Mouse (Mus musculus): ENCODE data around the gene Psip1.
"Not testable (repeated sequence)": the region's sequence is repeated elsewhere in the genome, so short reads cannot be mapped to it uniquely, and the experiment has no call there.

Psip1 gene

DNA sequence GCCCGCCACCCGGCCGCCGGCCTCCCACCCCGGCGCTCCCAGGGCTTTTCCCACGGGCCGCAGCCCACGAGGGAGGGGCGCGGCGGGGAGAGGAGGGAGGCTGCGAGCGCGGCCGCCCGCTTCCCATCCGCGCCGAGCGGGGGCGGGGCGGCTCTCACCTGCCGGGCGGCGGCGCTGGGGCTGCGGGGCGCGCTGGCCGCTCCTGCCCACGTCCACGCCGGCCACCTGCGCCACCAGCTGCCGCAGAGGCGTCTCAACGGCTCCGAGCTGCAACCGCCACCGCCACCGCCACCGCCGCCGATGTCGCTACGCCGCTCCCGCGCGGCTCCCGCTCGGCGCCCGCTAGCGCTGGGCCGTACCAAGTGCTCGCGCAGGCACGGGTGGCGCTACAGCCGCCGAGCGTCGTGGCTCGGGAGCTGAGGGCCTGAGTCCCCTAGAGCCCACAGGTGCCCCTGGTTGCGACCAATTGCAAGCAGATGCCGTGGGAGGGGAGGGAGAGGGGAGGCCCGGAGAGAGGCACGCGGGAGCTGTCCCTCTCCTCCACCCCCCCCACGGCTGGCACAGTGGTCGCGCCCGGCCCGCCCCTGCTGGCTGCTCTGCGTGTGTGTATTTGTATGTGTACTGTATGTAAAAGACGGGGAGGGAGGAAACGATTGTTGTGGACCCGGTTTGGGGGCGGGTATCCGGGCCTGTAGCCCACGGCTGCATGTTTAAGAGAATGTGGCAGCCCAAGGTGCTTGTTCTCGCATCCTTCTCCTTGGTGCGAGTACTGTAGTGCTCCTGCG is at the start of gene Psip1:
Gene Psip1, minus strand, starts transcription at position 343 of the 785 bp plus-strand sequence.
- peak; percentile 88 to 89 for DNase-seq

GRCm38 (mm10) chr4:83534024-83534423 is 47.8 kb upstream of the Psip1 start:
- DNase-seq: no peak

GRCm38 (mm10) chr4:83533168-83533911 is 47.1 kb upstream of the Psip1 start:
- DNase-seq: no peak

GRCm38 (mm10) chr4:83530060-83530459 is 43.8 kb upstream of the Psip1 start:
- DNase-seq: not testable (repeated sequence)

GRCm38 (mm10) chr4:83527921-83528320 is 41.7 kb upstream of the Psip1 start:
- DNase-seq: peak in 1 of 2 experiments; percentile 43

DNA sequence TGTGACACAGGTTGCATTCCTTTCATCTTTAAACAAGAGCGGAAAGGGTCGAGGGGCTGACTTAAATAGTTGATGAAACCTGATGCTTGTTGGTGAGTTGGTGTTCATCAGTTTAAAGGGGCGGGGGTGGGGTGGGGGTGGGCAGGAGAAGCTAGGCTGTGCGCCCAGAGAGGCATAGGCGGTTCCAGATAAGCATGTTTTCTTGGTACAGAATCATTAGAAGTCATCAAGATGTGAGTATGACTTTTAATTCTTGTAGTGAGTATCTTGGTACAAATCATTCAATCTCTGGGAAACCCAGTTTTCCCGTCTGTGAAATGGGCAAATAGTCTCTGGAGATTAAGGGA is 40.7 kb upstream of the Psip1 start:
- DNase-seq: no peak

GRCm38 (mm10) chr4:83526270-83526987 is 40.2 kb upstream of the Psip1 start:
- no peak for DNase-seq

- DNase-seq: no peak
These were observed 39.4 kb upstream of the Psip1 start for GRCm38 (mm10) chr4:83525690-83526055.

DNA sequence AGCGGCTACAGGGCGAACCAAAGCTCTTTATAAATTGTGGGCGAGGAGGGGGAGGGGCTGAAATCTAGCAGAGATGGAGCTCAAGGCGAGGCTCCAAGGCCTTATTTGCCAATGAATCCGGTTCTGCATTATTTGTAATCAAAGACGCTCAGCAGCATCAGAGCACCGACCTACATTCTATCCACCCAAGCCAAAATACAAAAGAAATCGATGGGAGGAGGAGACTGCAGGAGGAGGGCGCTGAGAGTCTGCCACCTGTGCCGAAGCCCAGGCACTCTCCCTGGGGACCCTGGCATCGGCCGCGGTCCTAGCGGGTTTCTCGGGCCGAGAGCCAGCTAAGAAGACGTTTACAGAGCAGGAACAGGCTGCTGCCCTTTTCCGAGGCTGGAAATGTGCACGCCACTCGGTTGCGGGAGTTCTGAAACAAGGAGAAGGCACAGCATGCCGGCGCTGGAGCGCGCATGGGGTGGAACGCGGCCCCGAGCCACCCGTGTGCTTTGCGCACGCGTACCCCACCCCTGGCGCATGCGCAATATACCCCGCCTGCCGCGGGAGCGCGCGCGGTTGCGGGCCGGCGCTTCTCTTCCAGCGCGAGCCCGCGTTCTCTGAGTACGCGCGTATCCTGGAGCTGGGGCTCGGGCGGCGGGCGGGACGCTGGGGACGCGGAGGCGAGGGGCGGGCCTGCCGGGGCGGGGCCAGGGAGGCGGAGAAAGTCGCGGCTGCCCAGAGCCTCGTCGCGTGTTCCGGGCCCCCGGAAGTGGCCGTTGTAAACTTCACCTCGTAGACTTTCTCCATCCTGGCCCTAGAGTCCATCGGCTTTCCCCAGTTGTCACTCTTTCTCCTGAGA is 38.8 kb upstream of the Psip1 start, which contains the start of gene Ccdc171:
Gene Ccdc171, plus strand, starts transcription at position 703 of the 847 bp plus-strand sequence.
- DNase-seq: peak; percentile 97

DNA sequence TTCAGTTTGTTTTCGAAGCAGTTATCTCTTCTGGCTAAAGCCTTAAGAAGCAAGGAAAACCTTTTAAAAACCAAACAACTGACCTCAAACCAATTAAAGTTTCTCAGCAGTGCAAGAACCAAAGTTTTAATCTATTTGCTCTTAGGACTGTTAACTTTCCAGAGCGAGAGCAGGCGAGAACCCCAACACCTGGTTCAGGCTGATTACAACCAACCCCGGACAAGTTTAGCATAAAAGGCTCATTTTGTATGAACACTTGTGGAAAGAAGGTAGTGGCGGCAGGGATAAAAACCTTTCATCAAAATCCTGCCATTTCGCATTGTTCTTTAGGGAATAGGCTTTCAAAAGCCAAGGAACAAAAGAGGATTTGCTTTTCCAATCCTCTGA is 38.2 kb upstream of the Psip1 start:
- DNase-seq: no peak

- no peak for DNase-seq
These were observed 35.8 kb upstream of the Psip1 start for GRCm38 (mm10) chr4:83522066-83522465.

DNA sequence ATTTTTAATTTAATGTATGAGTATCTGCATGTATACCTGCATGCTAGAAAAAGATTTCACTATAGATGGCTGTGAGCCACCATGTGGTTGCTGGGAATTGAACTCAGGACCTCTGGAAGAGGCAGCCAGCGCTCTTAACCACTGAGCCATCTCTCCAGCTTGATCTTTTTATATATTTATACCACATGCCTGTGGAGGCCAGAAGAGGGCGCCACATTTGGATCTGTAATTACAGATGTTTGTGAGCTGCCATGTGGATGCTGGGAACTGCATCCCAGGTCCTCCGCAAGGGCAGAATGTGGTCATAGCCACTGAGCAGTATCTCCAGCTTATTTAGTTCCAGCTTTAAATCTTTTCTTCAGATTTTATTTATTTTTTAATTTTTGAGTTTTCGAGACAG is 34.0 kb upstream of the Psip1 start:
- DNase-seq: no peak

DNA sequence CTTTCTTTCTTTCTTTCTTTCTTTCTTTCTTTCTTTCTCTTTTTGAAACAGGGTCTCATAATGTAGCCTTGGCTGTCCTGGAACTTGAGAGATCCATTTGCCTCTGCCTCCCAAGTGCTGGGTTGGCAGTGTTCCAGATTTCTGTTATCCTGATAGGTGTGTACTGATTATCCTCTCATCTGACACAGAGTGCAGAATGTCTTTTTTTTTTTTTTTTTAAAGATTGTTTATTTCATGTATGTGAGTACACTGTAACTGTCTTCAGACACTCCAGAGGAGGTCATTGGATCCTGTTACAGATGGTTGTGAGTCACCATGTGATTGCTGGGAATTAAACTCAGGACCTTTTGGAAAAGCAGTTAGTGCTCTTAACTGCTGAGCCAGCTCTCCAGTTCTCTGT is 33.5 kb upstream of the Psip1 start:
- DNase-seq: no peak

GRCm38 (mm10) chr4:83519148-83519547 is 32.9 kb upstream of the Psip1 start:
- DNase-seq: no peak

DNA sequence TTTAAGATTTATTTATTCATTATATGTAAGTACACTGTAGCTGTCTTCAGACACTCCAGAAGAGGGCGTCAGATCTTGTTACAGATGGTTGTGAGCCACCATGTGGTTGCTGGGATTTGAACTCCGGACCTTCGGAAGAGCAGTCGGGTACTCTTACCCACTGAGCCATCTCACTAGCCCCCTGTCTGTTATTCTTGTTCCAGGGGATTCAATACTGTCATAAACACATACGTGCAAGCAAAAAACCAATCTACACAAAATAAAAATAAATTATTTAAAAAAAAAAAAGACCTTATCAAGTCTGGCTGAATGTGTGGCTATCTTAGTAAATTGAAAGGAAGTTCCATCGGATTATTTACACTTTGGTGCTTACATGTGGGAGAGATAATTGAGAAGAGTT is 29.9 kb upstream of the Psip1 start:
- not testable (repeated sequence) for DNase-seq

DNA sequence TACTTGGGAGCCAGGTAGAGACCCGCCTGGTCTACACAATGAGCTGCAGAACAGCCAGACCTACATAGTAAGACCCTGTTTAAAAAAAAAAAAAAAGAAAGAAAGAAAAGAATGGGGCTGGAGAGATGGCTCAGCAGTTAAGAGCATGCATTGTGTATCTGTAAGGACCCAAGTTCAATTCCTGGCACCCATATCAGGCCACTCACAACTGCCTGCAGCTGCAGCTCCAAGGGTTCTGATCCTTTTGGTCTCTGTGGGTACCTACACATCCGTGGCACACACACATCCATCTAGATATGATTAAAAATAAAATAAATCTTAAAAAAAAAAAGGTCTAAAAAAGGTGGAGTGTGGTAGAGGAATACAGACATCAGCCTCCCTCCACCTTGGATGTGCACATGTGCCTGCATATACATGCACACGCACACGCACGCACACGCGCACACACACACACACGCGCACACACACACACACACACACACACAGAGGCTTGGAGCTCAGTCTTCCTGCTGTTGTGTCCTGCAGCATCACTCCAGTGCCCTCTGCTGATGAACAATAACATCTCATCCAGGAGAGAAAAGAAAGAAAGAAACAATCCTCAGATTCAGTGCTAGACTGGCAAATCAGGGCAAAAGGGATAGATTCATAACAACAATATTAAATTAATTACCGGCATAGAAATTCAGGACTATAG is 28.9 kb upstream of the Psip1 start:
- DNase-seq: no peak

- DNase-seq: no peak
These were observed 27.9 kb upstream of the Psip1 start for GRCm38 (mm10) chr4:83514183-83514582.

- DNase-seq: no peak
These were observed 26.4 kb upstream of the Psip1 start for GRCm38 (mm10) chr4:83512644-83513043.

GRCm38 (mm10) chr4:83512217-83512616 is 26.0 kb upstream of the Psip1 start:
- DNase-seq: no peak

DNA sequence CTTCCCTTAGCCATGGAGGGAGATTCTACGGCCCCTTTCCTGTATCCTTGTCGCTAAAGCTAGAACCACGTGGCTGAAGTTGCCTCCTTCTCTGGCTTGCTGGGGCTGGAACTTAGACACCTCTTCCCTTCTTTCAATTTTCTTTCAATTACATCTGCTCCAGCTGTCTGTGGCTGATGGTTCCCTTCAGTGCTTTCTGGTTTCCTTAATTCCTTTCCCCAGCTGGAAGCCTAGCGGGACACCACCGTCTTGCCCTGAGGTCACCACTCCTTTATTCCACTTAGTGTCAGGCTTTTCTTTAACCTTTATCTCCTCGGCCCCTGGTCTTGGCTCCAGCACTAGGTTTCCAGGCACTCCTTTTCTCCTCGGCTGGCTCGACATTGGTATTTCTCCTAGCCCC is 24.8 kb upstream of the Psip1 start:
- no peak for DNase-seq

DNA sequence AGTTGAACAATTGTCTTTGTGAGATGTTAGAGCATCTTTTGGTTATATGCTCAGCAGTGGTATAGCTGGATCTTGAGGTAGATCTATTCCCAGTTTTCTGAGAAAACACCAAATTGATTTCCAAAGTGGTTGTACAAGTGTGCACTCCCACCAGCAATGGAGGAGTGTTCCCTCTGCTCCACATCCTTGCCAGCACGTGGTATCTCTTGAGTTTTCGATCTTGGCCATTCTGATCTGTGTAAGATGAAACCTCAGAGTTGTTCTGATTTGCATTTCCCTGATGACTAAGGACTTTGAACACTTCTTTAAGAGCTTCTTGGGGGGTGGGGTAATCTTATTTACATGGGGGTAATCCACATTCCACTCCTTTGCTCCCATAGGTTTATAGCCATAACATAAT is 23.3 kb upstream of the Psip1 start:
- DNase-seq: no peak

- DNase-seq: no peak
These were observed 14.8 kb upstream of the Psip1 start for GRCm38 (mm10) chr4:83501037-83501430.

Data from lung, postnatal 4 days (tissue).